Mouse (Mus musculus) intestine, embryonic 15.5 days (tissue): Measurements from ENCODE around the gene Hist1h2bq. TPM values are rescaled to one million over a fixed set of nuclear protein-coding genes. Genes with fewer than 3 reads are reported as not detected.

Experiments
- polyA plus RNA-seq: library from polyadenylated mRNA; unstranded; fragments of >200 nt; fragmentation: Nextera tagmentation; extraction: Ambion mirVana; gene quantifications from 2 replicates; pipeline ENCODE4 v1.2.1, GENCODE M21; 2015

Hist1h2bq gene
- polyA plus RNA-seq, 1 experiment from 2014 or later, result 16.7 TPM

Other genes starting within 250 kb of the Hist1h2bq start
- not detected in 2 replicates for gene Olfr1364, start 228.4 kb downstream of the Hist1h2bq start, polyA plus RNA-seq
- gene Olfr1362, start 196.2 kb downstream of the Hist1h2bq start, polyA plus RNA-seq, result not detected in 2 replicates
- gene Olfr11, start 167.7 kb downstream of the Hist1h2bq start, polyA plus RNA-seq, result not detected in 2 replicates
- not detected in 2 replicates for gene Olfr1361, start 146.8 kb downstream of the Hist1h2bq start, polyA plus RNA-seq
- gene Olfr1360, start 132.8 kb downstream of the Hist1h2bq start, polyA plus RNA-seq, result not detected in 2 replicates
- gene Olfr1359, start 112.1 kb downstream of the Hist1h2bq start, polyA plus RNA-seq, result not detected in 2 replicates
- gene Hist1h2bl, start 94.1 kb downstream of the Hist1h2bq start, polyA plus RNA-seq, result 1.4 and 4.3 TPM in 2 replicates
- 14.7 and 32.5 TPM in 2 replicates for gene Hist1h2ai, start 93.8 kb downstream of the Hist1h2bq start, polyA plus RNA-seq
- gene Hist1h3h, start 92.5 kb downstream of the Hist1h2bq start, polyA plus RNA-seq, result 5.4 and 13.1 TPM in 2 replicates
- gene Hist1h2bm, start 88.2 kb downstream of the Hist1h2bq start, polyA plus RNA-seq, result 1.7 and 4.3 TPM in 2 replicates
- gene Hist1h4j, start 75.1 kb downstream of the Hist1h2bq start, polyA plus RNA-seq, result 1.2 and 1.6 TPM in 2 replicates
- gene Hist1h4k, start 59.7 kb downstream of the Hist1h2bq start, polyA plus RNA-seq, result 1.7 and 2.8 TPM in 2 replicates
- gene Hist1h2ak, start 56.4 kb downstream of the Hist1h2bq start, polyA plus RNA-seq, result 22.4 and 26.3 TPM in 2 replicates
- gene Hist1h2bn, start 56.1 kb downstream of the Hist1h2bq start, polyA plus RNA-seq, result 3.0 and 5.9 TPM in 2 replicates
- 19.8 and 25.0 TPM in 2 replicates for gene Hist1h1b, start 29.6 kb downstream of the Hist1h2bq start, polyA plus RNA-seq
- 89.5 and 101 TPM in 2 replicates for gene Hist1h3i, start 26.8 kb downstream of the Hist1h2bq start, polyA plus RNA-seq
- gene Hist1h2an, start 23.0 kb downstream of the Hist1h2bq start, polyA plus RNA-seq, result 2.4 and 4.7 TPM in 2 replicates
- gene Hist1h2bp, start 22.7 kb downstream of the Hist1h2bq start, polyA plus RNA-seq, result 2.0 TPM in 2 replicates
- gene Hist1h2ao, start 268 bp upstream of the Hist1h2bq start, polyA plus RNA-seq, result 1.7 TPM in 1 of 2 replicates, not detected in the other
- gene Hist1h4m, start 1.5 kb upstream of the Hist1h2bq start, polyA plus RNA-seq, result not detected in 2 replicates
- gene Hist1h4n, start 22.0 kb upstream of the Hist1h2bq start, polyA plus RNA-seq, result 12.0 and 15.9 TPM in 2 replicates
- gene Hist1h2ap, start 23.3 kb upstream of the Hist1h2bq start, polyA plus RNA-seq, result 2,704 and 3,243 TPM in 2 replicates
- 15.0 and 16.4 TPM in 2 replicates for gene Hist1h2br, start 23.5 kb upstream of the Hist1h2bq start, polyA plus RNA-seq
- gene Zfp184, start 134.9 kb upstream of the Hist1h2bq start, polyA plus RNA-seq, result 6.2 and 7.5 TPM in 2 replicates
- gene Pom121l2, start 171.0 kb upstream of the Hist1h2bq start, polyA plus RNA-seq, result 0.06 TPM in 1 of 2 replicates, not detected in the other
- 1.4 and 1.5 TPM in 2 replicates for gene Prss16, start 199.5 kb upstream of the Hist1h2bq start, polyA plus RNA-seq
- 3.0 and 7.8 TPM in 2 replicates for gene Hist1h2ah, start 225.4 kb upstream of the Hist1h2bq start, polyA plus RNA-seq
- gene Hist1h2bk, start 225.7 kb upstream of the Hist1h2bq start, polyA plus RNA-seq, result 5.0 and 5.8 TPM in 2 replicates
- 21.0 and 23.6 TPM in 2 replicates for gene Hist1h4i, start 231.2 kb upstream of the Hist1h2bq start, polyA plus RNA-seq
- gene Hist1h2ag, start 232.7 kb upstream of the Hist1h2bq start, polyA plus RNA-seq, result 23.9 and 40.6 TPM in 2 replicates
- 9.6 and 9.9 TPM in 2 replicates for gene Hist1h2bj, start 233.0 kb upstream of the Hist1h2bq start, polyA plus RNA-seq